Mouse (Mus musculus) stomach, postnatal 0 days (tissue): Measurements from ENCODE around the gene 6430571L13Rik. TPM values are rescaled to one million over a fixed set of nuclear protein-coding genes. Genes with fewer than 3 reads are reported as not detected.
A peak's percentile ranks its signal among the peaks of the same experiment; 100 is the strongest.

Experiments used
- ATAC-seq: fragments of 200-750 bp; cut with Nextera tagmentation; 2 replicates; pipeline ENCODE4 v1.8.0; 2017; ENCODE audit not compliant: low FRiP score, low TSS enrichment
- DNase-seq: peaks from one replicate; pipeline ENCODE4 v3.0.0-alpha.2; 2016; ENCODE audit warnings: low spot score
- H3K27ac ChIP-seq: fragments of 300-500 bp; sonication (generic); replicated peaks from 2 replicates; pipeline ENCODE4 v1.5.1; 2014; ENCODE audit warnings: mild to moderate bottlenecking, control low read depth
- H3K27me3 ChIP-seq: fragments of 300-500 bp; sonication (generic); 2 replicates; pipeline ENCODE4 v1.6.1; 2014; ENCODE audit warnings: low read length; ENCODE audit not compliant: control insufficient read depth, insufficient read depth
- H3K36me3 ChIP-seq: fragments of 300-500 bp; sonication (generic); 2 replicates; pipeline ENCODE4 v1.6.1; 2014; ENCODE audit warnings: low read length, mixed read lengths; ENCODE audit not compliant: control insufficient read depth, insufficient read depth
- H3K4me1 ChIP-seq: fragments of 300-500 bp; sonication (generic); replicated peaks from 2 replicates; pipeline ENCODE4 v1.6.1; 2014; ENCODE audit warnings: antibody characterized with exemption; ENCODE audit not compliant: control insufficient read depth, insufficient read depth
- H3K4me2 ChIP-seq: fragments of 300-500 bp; sonication (generic); replicated peaks from 2 replicates; pipeline ENCODE4 v1.6.1; 2014; ENCODE audit warnings: low read depth, mild to moderate bottlenecking, control low read depth, moderate library complexity
- H3K4me3 ChIP-seq: fragments of 300-500 bp; sonication (generic); 2 replicates; pipeline ENCODE4 v1.5.1; 2014; ENCODE audit warnings: low read depth, low read length, control low read depth
- H3K9ac ChIP-seq: fragments of 300-500 bp; sonication (generic); 2 replicates; pipeline ENCODE4 v1.6.1; 2014; ENCODE audit warnings: mild to moderate bottlenecking, low read length, control low read depth, mixed read lengths
- H3K9me3 ChIP-seq: fragments of 300-500 bp; sonication (generic); 2 replicates; pipeline ENCODE4 v1.6.1; 2016; ENCODE audit warnings: low read length; ENCODE audit not compliant: control insufficient read depth
- CTCF ChIP-seq: IDR thresholded peaks from 2 replicates; pipeline ENCODE4 v1.5.1; 2016; ENCODE audit warnings: antibody characterized with exemption, low read depth, mild to moderate bottlenecking, moderate library complexity
- EP300 ChIP-seq: optimal IDR thresholded peaks from 2 replicates; pipeline ENCODE3; 2016; ENCODE audit warnings: antibody characterized with exemption
- WGBS: fragments of 180-500 bp; shearing (Covaris S2); extraction: QIAGEN DNeasy Blood & Tissue Kit; methylation state at CpG from one replicate; pipeline ENCODE4 v1.1.7; 2014; 5-methylcytosine and 5-hydroxymethylcytosine counted together
- polyA plus RNA-seq: library from polyadenylated mRNA; unstranded; fragments of >200 nt; fragmentation: Nextera tagmentation; extraction: Ambion mirVana; gene quantifications from 2 replicates; pipeline ENCODE4 v1.2.1, GENCODE M21; 2015

The 6430571L13Rik gene
- polyA plus RNA-seq, 1 experiment from 2014 or later: 0.73 TPM

DNA sequence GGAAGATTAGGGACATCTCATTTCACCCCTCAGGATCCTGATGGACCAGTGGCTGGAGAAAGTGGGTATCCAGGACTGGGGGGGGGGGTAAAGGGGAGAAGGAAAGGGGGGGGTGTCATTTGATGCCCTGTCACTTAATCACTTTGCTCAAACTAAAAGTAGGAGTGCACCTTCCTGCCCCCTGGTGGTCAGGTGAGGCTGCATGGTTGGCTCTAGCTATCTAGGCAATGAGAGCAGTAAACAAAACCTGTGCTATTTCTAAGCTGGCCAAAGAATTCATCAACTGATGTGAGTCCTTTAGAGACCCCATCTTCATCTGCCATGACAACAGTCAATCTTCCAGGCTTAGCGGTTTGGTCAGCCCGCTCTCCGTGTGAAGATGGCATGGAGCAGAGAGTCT is 46.3 kb downstream of the 6430571L13Rik start:
- 64% methylated on average over 3 of the region's 3 CpGs for WGBS
- no peak overlapping the region for H3K4me3 ChIP-seq
- H3K4me2 ChIP-seq: no peak overlapping the region
- no peaks in the 10 kb centered on the region for H3K36me3 ChIP-seq
- ATAC-seq (no peak), DNase-seq (peak; percentile 58)
- no peaks in the 10 kb centered on the region for H3K4me1 ChIP-seq
- H3K27me3 ChIP-seq: no peaks in the 10 kb centered on the region
- TF ChIP-seq CTCF: peak; percentile 69
- no peak for TF ChIP-seq EP300
- H3K9ac ChIP-seq: no peak overlapping the region
- H3K27ac ChIP-seq: no peak overlapping the region
- no peaks in the 10 kb centered on the region for H3K9me3 ChIP-seq

DNA sequence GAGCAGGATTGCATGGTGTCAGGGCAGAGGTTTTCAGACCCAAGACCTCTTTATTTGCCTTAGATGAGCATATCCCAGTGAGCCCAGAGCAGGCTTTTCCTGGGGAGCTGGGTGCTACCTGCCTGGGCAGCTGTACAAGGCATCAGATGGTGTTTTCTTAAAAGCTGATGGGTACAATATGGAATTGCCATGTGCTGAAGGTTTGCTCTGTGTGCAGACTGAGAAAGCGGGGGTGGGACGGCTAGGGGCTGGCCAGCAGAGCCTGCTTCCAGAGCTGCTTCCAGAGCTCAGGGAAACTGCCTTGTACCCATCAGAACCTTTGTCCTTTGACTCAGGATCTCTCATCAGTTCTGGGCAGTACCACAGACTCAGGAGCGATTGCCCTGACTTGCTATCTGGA is 47.3 kb downstream of the 6430571L13Rik start:
- no peaks in the 10 kb centered on the region for H3K9me3 ChIP-seq
- H3K4me3 ChIP-seq: no peak overlapping the region
- H3K27me3 ChIP-seq: no peaks in the 10 kb centered on the region
- no peak overlapping the region for H3K9ac ChIP-seq
- no peak for DNase-seq
- no peak overlapping the region for H3K27ac ChIP-seq
- TF ChIP-seq EP300 (no peak), CTCF (no peak)
- no peaks in the 10 kb centered on the region for H3K4me1 ChIP-seq
- no peaks in the 10 kb centered on the region for H3K36me3 ChIP-seq
- no peak overlapping the region for H3K4me2 ChIP-seq
- ATAC-seq: no peak
- WGBS: 90% methylated on average over 3 of the region's 3 CpGs

DNA sequence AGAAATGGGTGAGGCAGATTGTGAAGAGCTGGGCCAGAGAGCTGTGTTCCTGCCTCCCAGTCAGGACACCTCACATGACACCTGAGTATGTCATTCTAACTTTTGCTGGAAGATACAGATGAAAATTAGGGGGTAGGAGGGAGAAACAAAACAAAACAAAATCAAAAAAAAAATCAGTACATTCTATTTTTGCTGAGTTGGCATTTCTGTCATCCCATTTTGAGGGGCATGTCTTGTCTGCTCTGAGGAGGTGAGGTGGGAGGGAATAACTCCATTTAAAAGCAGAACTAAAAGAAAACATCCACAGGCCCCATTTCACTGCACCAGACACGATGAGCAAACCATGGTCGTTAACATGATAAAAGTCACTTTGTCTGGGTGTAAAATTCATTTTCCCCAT is 47.9 kb downstream of the 6430571L13Rik start:
- no peaks in the 10 kb centered on the region for H3K9me3 ChIP-seq
- no peaks in the 10 kb centered on the region for H3K27me3 ChIP-seq
- no peaks in the 10 kb centered on the region for H3K36me3 ChIP-seq
- H3K27ac ChIP-seq: no peak overlapping the region
- H3K9ac ChIP-seq: no peak overlapping the region
- no peak overlapping the region for H3K4me3 ChIP-seq
- ATAC-seq (no peak), DNase-seq (no peak)
- no peaks in the 10 kb centered on the region for H3K4me1 ChIP-seq
- H3K4me2 ChIP-seq: no peak overlapping the region
- WGBS: 51% methylated on average over 2 of the region's 2 CpGs
- TF ChIP-seq CTCF: no peak
- TF ChIP-seq EP300: no peak

DNA sequence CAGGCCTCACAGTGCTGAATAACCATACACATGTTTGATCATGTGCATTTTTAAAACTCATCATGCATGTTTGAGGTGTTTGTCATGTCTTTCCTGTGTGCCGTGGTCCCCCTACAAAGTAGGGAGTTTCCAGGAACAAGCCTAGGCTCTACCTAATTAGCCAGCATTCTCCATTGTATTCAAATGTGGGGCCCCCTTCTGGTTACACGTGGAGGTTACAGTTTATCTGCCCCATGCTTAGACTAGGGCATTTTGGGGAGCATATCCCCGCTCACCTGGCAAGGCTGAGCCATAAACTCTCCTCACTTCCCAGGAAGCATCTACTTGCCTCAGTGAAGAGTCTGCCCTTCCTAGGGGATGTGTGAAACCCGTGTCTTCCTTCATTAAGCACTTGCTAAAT is 56.0 kb downstream of the 6430571L13Rik start:
- no peaks in the 10 kb centered on the region for H3K9me3 ChIP-seq
- H3K4me1 ChIP-seq: 0 out of 2 replicates have a peak, but pooled peaks cover 3% of the 10 kb centered on the region
- DNase-seq (no peak), ATAC-seq (no peak)
- H3K9ac ChIP-seq: no peak overlapping the region
- peaks cover 9% of the 10 kb centered on the region; the same call in 1 of the 2 replicates for H3K27me3 ChIP-seq
- WGBS: 32% methylated on average over 4 of the region's 4 CpGs
- no peaks in the 10 kb centered on the region for H3K36me3 ChIP-seq
- no peak overlapping the region for H3K4me3 ChIP-seq
- no peak overlapping the region for H3K27ac ChIP-seq
- H3K4me2 ChIP-seq: no peak overlapping the region
- TF ChIP-seq EP300: no peak
- no peak; the same call in 1 of the 2 replicates for TF ChIP-seq CTCF

DNA sequence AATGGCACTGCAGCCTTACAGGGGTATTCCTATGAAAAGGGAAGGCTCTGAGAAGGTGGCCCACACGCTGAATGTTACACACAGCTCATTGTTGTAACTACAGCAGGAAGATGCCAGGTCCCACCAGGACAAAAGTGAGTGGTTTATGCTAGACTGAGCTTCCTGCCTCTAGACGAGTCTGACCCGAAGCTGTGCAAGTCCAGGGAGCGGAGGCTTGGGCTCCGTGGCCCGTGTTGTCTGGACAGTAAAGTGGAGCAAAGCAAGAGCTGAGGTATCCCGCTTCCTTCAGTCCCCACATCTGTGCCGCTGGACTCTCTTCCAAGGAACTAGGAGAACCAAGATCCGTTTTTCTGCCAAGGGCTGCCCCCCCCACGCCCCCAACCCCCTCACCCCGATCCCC is 58.6 kb downstream of the 6430571L13Rik start:
- Histone ChIP-seq H3K27ac (no peak overlapping the region), H3K4me1 (0 out of 2 replicates have a peak, but pooled peaks cover 3% of the 10 kb centered on the region), H3K9ac (no peak overlapping the region), H3K27me3 (peaks cover 10% of the 10 kb centered on the region; the same call in 1 of the 2 replicates), H3K36me3 (no peaks in the 10 kb centered on the region), H3K4me2 (no peak overlapping the region; the same call in 1 of the 2 replicates), H3K4me3 (no peak overlapping the region), H3K9me3 (no peaks in the 10 kb centered on the region)
- ATAC-seq (no peak), DNase-seq (no peak)
- 27% methylated on average over 11 of the region's 11 CpGs for WGBS
- TF ChIP-seq EP300: no peak
- TF ChIP-seq CTCF: no peak

DNA sequence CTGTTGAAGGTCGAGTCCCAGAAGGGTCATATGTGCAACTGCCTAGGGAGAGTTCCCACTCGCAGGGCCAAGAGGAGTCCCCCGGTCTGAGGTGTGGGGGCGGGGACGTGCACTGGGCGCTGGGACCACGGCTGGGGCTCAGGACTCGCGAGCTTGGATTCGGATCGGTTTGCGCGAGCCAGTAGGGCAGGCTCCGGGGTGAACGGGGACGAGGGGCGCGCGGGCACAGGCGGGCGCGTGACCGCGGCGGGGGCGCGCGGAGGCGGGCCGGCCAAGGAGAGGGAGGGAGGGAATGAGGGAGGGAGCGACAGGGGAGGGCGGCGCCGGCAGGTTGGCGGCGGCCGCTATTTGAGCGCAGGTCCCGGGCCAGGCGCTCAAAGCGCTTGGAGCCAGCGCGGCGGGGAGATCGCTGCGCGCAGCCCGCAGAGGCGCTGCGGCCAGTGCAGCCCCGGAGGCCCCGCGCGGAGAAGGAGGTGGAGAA is 59.1 kb downstream of the 6430571L13Rik start, which contains the start of gene Cacna2d2:
Gene Cacna2d2, plus strand, starts transcription at position 122 of the 481 bp plus-strand sequence.
- DNase-seq: peak; percentile 61
- H3K36me3 ChIP-seq: no peaks in the 10 kb centered on the region
- no peak within 1 kb of the TSS for H3K27ac ChIP-seq
- peak; percentile 58 for ATAC-seq
- 0 out of 2 replicates have a peak, but pooled peaks cover 3% of the 10 kb centered on the region for H3K4me1 ChIP-seq
- peak within 1 kb of the TSS; percentile 99 for H3K4me2 ChIP-seq
- H3K27me3 ChIP-seq: peaks cover 10% of the 10 kb centered on the region; the same call in 1 of the 2 replicates
- H3K9me3 ChIP-seq: no peaks in the 10 kb centered on the region
- under 1% methylated on average over 26 of the region's 54 CpGs for whole genome bisulfite sequencing
- TF ChIP-seq CTCF (no peak), EP300 (no peak)
- H3K9ac ChIP-seq: peak within 1 kb of the TSS; percentile 43
- peak within 1 kb of the TSS; percentile 56 for H3K4me3 ChIP-seq
